Mouse (Mus musculus) embryo, embryonic 11.5 days (tissue): ENCODE data around the gene Enc1.

Experiments
- DNase-seq: peaks from one replicate; pipeline ENCODE4 v3.0.0-alpha.2; 2012; ENCODE audit warnings: low read depth, low spot score

The Enc1 gene

GRCm38 (mm10) chr13:97292026-97292425 is 51.1 kb downstream of the Enc1 start:
- DNase-seq, result no peak

DNA sequence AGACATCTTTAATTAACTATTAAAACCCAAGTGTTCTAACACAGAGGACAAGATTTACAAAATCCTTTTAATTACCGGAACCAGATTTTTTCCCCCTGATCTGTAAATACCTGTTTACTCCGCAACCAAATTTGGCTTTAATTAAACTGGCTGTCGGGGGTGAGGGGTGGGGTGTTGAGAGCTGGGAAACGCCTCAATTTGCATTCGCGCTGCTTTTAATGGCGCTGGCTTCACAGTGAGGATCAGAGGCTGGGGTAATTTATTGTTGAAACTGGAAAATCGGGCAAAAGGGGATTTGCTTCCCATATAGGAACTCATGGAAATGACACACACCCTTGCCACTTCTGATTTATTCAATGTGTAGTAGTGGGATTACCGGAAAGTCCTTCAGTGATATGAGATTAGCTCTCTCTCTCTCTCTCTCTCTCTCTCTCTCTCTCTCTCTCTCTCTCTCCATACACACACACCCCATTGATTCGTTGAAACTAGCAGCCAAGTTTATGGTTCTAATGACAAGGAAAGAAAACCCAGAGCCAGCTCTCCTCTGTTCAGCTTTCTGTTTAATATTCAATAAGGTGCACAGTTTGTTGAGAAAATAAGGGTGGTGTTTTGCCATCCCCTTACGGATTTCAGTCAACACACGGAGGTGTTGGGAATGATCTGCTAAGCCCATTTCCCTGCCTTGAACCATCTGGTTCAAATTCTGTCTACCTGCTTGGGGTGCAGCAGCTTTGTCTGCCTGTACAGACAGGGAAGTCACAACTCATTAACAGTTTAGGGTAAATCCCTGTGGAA is 51.7 kb downstream of the Enc1 start:
- no peak for DNase-seq

DNA sequence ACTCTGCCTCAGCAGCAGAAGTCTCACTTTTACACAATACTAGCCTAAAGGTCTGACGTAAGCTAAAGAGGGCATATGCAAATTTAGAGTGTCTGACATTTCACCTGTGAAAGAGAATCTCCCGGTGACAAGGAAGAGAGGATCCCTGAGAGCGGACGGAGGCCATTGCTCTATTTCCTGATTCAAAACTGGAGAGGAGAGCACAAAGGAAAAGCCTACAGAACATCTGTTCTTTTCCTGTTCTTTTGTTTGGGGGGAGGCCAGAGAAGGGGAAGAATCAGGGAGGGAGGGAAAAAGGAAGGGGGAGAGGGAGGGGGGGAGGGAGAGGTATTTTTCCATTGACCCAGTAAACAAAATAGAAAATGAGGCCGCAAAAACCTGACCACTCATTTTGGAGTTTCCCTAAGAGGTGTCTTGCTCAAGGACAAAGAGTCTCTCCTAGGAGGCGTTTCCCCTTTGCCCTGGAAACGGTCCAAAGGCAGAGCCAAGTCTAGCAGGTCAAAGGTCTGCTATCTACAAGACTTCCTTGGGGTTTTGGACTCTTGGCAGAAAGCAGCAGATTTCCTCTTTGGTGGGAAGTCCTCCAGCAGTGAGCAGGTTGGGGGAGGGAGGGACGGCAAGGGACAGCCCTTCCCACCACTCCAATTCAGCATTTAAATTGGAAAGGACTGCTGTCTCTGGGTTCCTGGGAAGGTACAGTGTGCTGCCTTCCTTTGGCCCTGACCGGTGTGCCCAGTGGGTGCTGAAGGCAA is 54.4 kb downstream of the Enc1 start:
- DNase-seq, result no peak

DNA sequence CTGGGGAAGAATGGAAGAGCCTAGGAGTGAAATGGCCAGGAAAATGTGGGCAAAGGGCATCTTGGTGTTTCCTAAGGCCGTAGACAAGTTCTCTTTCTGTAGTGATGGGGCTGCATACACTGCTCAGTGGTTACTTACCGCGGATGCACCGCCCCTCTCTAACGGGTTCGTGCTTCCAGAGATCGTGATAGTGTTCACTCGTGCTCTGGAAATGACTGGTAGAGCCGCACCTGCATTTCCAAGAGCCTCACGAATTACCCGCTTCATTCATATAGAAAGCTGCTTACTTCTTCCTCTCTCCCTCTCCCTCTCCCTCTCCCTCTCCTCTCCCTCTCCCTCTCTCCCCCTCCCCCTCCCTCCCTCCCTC is 54.9 kb downstream of the Enc1 start:
- no peak for DNase-seq

DNA sequence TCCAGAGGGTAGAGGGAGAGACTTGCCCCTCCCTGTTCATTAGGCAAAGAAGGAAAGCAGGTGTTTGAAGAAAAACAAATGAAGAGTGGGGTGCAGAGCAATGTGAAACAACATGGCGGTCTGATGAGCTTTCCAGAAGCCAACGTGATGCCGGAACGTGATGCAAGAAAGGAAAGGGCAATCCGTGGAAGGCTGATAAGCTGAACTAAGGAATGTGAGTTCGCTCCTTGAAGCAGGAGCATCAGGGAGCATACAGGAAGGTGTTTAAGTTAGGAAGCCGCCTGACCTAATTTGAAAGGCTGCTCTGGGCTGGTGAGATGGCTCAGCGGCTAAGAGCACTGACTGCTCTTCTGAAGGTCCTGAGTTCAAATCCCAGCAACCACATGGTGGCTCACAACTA is 55.4 kb downstream of the Enc1 start:
- DNase-seq, result no peak

GRCm38 (mm10) chr13:97296757-97297156 is 55.9 kb downstream of the Enc1 start:
- no peak for DNase-seq

GRCm38 (mm10) chr13:97297418-97298050 is 56.6 kb downstream of the Enc1 start:
- no peak for DNase-seq

DNA sequence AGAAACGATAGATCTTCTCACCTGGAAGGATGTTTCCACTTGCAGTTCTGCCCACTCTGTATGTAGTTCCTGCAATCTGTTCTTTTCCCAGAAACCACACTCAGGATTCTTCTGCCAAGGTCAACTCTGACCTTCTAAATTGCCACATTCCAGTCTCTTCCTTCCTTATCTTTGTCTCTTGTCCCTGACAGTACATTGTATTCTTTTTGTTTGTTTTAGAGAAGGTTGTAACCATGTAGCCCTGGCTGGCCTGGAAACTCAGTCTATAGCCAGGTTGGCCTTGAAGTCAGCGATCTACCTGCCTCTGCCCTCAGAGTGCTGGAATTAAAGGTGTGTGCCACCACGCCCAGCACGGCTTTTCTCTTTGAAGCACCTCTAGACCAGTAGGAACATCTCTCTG is 58.0 kb downstream of the Enc1 start:
- no peak for DNase-seq

DNA sequence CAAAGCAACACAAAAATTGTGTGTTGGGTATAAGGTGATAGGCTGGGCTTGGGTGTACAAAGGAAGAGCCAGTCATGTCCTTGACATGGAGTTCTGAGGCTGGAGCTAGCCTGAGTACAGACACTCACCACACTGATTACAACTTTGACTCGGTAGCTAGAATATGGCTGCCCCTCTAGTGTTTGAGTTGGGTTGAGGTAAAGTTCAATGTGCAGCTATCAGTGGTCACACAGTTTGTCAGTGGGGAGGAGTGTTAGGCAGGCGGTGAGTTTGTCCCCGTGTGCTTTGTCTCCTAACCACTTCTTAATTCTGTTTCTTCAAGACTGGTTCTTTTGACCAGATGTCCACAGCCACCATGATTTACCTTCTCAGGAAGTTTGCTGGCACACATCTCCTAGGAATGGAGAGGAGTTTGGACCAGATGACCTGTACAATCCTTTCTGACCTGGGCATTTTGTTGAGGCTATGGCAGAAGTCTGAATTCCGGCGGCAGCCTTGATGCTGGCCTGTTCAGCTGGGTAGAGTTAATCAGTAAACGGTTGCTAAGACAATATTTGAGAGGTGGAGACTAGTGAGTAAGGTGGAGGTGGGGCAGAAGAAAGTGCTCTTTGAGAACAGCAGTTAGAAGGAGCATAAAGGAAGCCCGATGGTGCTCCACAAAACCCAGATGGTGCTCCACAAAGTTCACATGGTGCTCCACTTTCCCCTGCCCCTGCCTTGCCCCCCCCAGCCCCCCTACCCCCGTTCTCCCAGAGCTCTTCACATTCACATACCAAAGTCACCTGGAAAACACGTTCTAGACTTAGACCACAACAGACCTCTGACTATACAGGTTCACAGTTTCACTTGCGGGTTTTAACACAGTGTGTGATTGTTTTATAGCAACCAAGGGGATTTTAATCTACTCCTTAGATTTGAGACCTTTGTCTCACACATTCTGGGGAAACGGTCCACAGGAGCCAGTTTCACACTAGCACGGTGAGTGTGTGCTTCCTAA is 59.3 kb downstream of the Enc1 start:
- no peak for DNase-seq
